Mouse (Mus musculus): ENCODE measurements around the gene Zfp82.

- TF ChIP-seq CTCF (IDR thresholded peaks at IDR 0.05; ENCODE audit: low read depth) (no peak), EP300 (IDR thresholded peaks at IDR 0.05; ENCODE audit: low read depth) (no peak)
Observed at GRCm38 (mm10) chr7:30099297-30099696, 26.6 kb upstream of the Zfp82 start.

Measured in liver, embryonic 14.5 days (tissue).